Mouse (Mus musculus) heart, postnatal 36 days (tissue): ENCODE results near the gene Mkln1. TPM values are rescaled to one million over a fixed set of nuclear protein-coding genes. Genes with fewer than 3 reads are reported as not detected.
"Not testable (repeated sequence)": the region's sequence is repeated elsewhere in the genome, so short reads cannot be mapped to it uniquely, and the experiment has no call there.

Experiments
- DNase-seq, 2 experiments: peaks; one replicate each; pipeline ENCODE4 v3.0.0; 2021 to 2022
- intact Hi-C: fragments of 180-260 bp; cut with DNase I; formaldehyde crosslinking; loops from one replicate; pipeline ENCODE4 v1.15.1; 2025
- total RNA-seq, 2 experiments: library from RNA; stranded (reverse); gene quantifications; 2 replicates each; pipeline ENCODE4 v1.2.3; 2021

The Mkln1 gene
- total RNA-seq, 2 experiments from 2014 or later, result 160 to 171 TPM

- intact Hi-C loops, result no loop called here
- DNase-seq, result no peak
Observed at GRCm38 (mm10) chr6:31534705-31535104, 136.2 kb downstream of the Mkln1 start.

- no peak for DNase-seq
Observed at GRCm38 (mm10) chr6:31537193-31537592, 138.7 kb downstream of the Mkln1 start.

GRCm38 (mm10) chr6:31538112-31538511 is 139.6 kb downstream of the Mkln1 start:
- intact Hi-C loops, result no loop called here
- DNase-seq, result no peak

More at GRCm38 (mm10) chr6:31537193-31537592, 138.7 kb downstream of the Mkln1 start:
- intact Hi-C loops, result no loop called here

- DNase-seq, result no peak
- intact Hi-C loops, result no loop called here
Observed at GRCm38 (mm10) chr6:31540018-31540417, 141.5 kb downstream of the Mkln1 start.

GRCm38 (mm10) chr6:31544318-31544717 is 145.8 kb downstream of the Mkln1 start:
- peak; percentile 44 to 61 for DNase-seq
- intact Hi-C loops, result loop anchor here (2.0 kb wide), 1 partner anchor 18 kb away; the partner anchor contains the start of gene Podxl

- intact Hi-C loops, result no loop called here
- peak; percentile 68 to 71 for DNase-seq
Observed at GRCm38 (mm10) chr6:31549361-31550051, 151.0 kb downstream of the Mkln1 start.

GRCm38 (mm10) chr6:31550876-31551532 is 152.5 kb downstream of the Mkln1 start:
- peak; percentile 40 to 41 for DNase-seq
- intact Hi-C loops, result no loop called here

GRCm38 (mm10) chr6:31556460-31557100 is 158.0 kb downstream of the Mkln1 start:
- intact Hi-C loops, result no loop called here
- DNase-seq, result no peak

GRCm38 (mm10) chr6:31560138-31560959 is 161.8 kb downstream of the Mkln1 start:
- no peak for DNase-seq
- intact Hi-C loops, result loop anchor here (5.0 kb wide), 2 partner anchors 57 to 77 kb away; no protein-coding TSS in a partner anchor

GRCm38 (mm10) chr6:31561948-31562347 is 163.4 kb downstream of the Mkln1 start:
- not testable (repeated sequence) for DNase-seq
- intact Hi-C loops, result loop anchor here (2.0 to 5.0 kb wide), 4 partner anchors 17 to 75 kb away; no protein-coding TSS in a partner anchor

GRCm38 (mm10) chr6:31562371-31563080 is 164.0 kb downstream of the Mkln1 start:
- intact Hi-C loops, result loop anchor here (2.0 to 5.0 kb wide), 4 partner anchors 18 to 75 kb away; no protein-coding TSS in a partner anchor
- DNase-seq, result peak; percentile 24 to 38

- peak; percentile 81 to 82 for DNase-seq
- intact Hi-C loops, result loop anchor here (2.0 to 5.0 kb wide), 4 partner anchors 19 to 74 kb away; no protein-coding TSS in a partner anchor
Observed at GRCm38 (mm10) chr6:31563235-31564181, 165.0 kb downstream of the Mkln1 start, which contains the start of gene Podxl. Gene Podxl (minus strand): TSS chr6:31563981.

GRCm38 (mm10) chr6:31564182-31564531 is 165.6 kb downstream of the Mkln1 start:
- intact Hi-C loops, result loop anchor here (5.0 kb wide), 2 partner anchors 53 to 73 kb away; no protein-coding TSS in a partner anchor
- no peak for DNase-seq

- intact Hi-C loops, result loop anchor here (5.0 kb wide), 2 partner anchors 52 to 72 kb away; no protein-coding TSS in a partner anchor
- peak in 1 of 2 experiments; percentile 25 for DNase-seq
Observed at GRCm38 (mm10) chr6:31564901-31565391, 166.4 kb downstream of the Mkln1 start.
